Mouse (Mus musculus): ENCODE measurements around the gene Hao2.

Hao2 gene

DNA sequence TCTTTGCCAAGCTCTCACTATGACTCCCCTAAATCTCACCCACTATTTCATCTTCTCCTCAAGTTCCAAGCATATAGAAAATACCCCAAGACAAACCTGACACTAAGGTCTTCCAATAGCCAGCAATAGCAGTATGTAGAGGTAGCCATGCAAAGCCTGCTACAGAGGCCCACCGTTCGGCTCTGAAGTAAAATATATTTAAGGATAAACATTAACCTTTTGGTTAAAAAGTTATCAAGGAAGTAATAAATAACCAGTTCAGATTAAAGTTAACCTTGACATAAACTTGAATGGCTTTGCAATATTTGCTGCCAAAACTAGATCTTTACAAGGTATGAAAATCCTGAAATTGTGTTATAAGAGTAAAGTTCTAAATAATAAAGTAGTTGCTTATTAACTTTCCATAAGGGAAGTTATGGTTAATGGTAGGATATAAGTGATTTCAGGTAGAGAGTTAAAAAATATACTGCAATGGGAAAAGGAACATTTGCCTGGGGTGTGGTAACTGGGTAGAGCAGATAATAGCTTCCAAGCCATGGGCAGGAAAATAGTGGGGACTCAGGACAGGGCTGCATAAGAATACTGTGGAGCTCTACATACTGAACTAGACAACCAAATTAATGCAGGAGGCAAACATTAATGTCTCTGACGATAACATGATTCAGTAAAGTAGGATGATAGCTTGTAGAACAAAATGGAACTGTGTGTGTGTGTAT is at the start of gene Hao2:
Hao2 (minus strand) TSS at position 183 of the 716 bp plus-strand sequence.
- no peak for DNase-seq (ENCODE audit: low spot score)

DNA sequence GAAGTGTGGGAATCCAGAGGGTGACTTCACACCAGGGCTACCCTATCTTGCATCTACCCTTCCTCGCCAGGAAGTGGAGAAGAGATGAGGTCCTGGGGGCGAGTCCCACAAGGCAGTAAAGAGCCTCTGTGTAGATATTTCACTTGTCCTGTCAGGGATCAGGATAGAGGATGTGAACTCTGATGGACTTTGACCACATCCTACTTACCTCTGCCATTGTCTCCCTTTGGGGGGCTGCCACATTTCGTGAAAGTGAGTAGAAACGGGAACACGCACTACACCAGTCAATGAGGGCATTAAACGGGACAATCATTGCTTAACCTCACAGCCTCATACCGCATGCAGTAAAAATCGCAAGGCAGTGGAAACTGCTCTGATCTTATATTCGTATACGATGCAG is 48.6 kb upstream of the Hao2 start:
- DNase-seq (ENCODE audit: low spot score): no peak

DNA sequence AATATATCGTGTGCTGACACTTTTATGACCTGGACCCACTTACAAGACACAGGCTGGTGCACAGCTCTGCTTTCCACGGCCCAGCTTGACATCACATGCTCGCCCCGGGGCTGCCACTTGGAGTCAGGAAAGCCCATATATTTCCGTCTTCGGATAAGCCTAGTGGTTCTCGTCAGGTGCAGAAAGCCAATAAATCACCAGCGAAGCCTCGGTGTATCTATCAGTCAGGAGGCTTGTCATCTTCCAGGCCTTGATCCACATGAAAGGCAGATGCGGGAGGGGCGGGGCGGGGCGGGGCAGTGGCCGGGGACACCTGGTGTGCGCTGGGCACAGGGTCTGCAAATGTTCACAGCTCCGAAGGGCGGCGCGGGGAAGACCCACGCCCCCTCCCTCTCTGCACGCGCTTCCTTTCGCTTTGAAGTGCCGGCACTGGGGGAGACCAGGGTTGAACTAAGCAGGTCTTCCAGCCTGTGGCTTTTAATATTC is 48.1 kb upstream of the Hao2 start:
- no peak for DNase-seq (ENCODE audit: low spot score)

DNA sequence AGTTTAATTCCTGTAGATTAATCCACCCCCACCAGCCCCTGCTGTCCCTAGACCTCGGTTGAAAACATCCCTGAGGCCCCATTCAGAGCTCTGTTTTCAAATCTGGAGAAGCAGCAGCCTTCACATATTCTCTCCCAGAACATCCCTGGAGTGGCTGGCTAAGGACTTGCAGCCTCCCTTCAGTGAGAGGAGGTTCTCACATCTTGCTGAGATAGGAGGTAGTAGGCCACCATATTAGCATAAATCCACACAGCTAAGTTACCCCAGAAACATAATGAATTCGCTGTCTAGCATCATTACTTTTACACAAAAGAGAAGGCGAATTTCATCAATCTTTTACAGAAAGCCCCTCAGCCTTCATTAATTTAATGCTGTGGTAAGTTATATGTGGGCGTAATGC is 47.2 kb upstream of the Hao2 start:
- DNase-seq (ENCODE audit: low spot score): no peak

DNA sequence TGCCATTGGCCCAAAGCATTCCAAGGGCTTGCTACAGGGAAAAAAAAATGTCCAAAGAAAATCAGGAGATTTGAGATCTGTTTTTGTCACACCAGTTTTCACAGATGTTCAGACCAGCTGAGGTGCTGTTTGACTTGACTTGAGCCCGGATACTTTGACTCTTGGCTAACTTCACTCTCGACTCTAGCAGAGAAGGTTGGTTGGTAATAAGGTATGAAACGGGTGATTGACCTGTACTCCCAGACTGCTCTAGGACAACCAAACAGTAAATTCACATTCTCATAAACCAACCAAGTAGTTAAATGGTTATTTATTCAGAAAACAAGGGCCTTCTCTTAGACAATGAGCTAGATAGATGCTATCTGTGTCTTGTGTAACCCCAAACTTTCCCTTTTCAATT is 43.4 kb upstream of the Hao2 start:
- no peak for DNase-seq (ENCODE audit: low spot score)

DNA sequence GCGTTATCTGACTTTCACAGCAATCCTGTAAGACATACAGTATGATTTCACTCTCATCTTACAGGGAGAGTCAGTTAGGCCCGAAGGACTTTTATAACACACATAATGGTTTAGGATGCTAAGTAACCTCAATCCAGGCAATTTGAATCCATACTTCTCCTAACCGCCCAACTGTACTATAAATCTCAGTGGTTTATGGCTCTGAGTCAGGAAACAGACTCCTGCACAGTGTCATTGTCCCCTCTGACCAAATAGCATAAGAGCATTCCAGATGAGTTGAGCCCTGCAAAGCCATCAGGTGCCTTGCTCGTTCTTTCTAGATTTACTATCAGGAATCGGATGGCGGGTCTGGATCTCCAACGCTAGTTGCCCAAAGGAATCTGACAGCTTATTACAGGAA is 41.6 kb upstream of the Hao2 start:
- DNase-seq (ENCODE audit: low spot score): no peak

DNA sequence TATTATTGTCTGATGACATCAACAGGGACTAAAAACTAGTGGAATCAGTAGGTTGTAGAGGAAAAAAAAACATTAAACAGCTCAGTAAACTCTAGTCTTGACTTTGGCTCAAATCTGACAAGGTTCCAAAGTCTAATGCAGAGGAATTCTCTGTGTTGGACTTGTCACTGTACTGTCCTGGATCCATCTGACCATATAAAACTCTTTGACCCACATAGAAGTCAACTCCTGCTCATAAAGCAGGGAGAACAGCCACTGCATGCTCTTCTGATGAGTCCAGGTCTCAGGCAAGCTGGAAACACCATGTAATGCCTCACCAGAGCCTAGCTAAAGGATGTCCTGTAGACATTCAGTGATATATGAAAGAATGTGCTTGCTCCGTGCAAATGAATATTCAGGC is 41.0 kb upstream of the Hao2 start:
- no peak for DNase-seq (ENCODE audit: low spot score)

DNA sequence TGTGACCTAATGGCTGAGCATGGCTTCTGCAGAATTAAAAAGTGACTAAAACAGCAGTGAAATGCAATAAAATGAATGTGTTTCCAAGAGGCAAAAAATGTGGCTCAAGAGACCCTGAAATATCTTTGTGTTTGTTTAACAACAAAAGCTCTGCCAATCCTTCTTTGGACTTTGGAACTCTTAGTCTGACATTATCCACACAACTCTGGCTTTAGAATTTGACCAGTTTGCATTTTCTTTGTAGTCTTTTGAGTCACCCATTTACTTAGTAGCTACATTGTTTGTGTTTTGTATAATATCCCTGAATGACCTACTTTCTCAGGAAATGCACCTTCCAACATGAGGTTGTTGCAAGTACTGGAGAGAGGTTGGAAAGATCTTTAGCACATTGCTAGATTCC is 39.4 kb upstream of the Hao2 start:
- no peak for DNase-seq (ENCODE audit: low spot score)

DNA sequence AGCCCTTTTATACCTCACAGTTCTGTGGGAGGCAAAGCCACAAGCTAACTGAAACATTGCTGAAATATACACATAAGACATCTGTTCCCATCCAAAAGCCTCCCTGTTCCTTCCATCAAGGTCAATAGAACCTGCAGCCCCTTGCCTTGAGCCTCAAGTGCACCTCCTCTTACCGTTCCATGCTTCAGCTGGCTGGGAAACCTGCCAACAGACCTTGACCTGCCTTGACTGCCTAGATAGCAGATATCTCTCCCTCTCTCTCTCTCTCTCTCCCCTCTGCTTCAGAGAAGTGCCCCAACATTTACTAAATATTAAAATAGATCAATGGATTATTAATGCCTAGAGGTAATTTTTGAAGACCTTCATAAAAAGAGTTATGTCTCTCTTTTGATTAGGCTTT is 38.8 kb upstream of the Hao2 start:
- no peak for DNase-seq (ENCODE audit: low spot score)

DNA sequence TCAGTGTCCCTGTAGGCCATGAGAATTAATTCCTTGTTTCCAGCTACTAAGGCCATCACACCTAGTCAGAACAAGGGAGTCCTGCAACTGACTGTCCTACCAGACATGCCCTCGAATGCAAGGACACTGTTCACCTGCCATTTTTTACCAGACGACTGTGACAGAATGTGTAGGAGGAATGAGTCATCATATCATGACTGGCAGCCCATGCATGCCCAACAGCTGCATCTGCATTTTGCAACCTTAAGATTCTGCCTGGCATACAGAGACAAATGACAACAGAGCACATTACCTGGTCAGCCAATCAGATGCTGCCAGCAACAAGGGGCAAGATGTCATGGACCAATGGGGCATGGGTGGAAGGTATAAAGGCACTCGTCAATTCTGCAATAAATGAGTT is 27.4 kb upstream of the Hao2 start:
- no peak for DNase-seq (ENCODE audit: low spot score)

DNA sequence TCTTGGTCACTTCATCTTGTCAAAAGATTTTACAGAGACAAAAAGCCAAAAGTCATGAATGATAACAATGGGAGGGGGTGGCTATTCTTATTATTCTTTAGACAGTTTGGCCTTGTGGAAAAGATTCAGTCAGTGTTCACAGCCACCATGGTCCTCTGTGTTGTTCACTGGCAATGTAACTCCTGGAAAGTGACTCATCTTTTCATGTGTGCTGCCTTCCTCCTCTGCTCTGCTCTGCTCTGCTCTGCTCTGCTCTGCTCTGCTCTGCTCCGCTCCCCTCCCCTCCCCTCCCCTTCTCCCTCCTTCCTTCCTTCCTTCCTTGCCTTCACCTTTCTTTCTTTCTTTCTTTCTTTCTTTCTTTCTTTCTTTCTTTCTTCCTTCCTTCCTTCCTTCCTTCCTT is 24.2 kb upstream of the Hao2 start:
- DNase-seq (ENCODE audit: low spot score): no peak

DNA sequence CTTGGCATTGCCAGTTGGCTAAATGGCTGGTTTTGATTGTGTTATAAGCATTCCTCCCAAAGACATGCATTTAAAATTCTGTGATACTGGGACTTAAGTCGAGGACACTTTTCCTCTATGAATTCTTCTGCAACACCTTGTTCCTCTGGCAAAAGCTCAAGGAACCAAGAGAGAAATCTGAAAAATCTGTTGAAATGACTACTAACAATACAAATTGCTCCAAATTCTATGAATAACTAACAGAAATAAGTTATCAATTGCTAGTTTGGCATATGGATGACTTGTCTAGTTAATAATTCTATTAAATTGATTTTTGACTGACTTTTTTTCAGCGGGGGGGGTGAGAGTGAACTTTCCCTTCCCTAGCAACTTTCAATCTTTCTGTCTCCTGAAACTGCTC is 23.8 kb upstream of the Hao2 start:
- no peak for DNase-seq (ENCODE audit: low spot score)

DNA sequence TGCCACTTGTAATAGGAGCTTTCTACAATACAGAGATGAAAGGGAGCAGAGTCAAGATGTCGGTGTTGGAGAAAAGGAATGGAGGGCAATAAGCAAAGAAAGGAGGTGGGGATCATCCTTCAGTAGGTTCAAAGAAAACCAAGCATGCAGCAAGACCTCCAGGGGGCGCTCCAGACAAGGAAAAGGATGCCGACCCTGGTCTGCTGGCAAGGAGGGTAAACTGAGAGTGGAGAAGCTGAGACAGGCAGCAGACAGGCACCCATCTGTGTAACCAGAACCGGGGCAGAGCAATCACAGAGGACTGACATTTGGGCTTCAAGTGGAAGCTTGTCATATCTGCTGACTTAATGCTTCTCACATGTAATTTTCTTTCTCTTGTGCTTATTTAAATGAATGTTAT is 22.6 kb upstream of the Hao2 start:
- no peak for DNase-seq (ENCODE audit: low spot score)

DNA sequence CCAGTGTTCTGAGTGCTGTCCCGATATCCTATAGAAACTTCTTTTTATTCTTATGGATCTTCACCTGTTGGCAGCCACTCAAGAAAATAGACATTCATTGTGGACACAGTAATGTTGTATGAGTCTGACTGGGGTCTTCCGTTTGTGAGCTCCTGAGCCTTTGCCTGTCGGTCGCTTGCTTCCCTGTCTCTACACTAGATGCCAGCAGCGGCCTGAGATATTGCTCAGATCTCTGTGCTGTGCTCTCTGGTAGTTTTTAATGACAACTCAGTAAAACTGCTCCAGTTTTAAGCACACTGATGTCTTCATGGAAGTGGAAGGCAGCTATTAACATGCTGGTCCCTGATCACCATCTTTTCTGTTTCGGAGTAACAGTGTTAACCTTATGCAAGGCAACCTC is 20.6 kb upstream of the Hao2 start:
- no peak for DNase-seq (ENCODE audit: low spot score)

DNA sequence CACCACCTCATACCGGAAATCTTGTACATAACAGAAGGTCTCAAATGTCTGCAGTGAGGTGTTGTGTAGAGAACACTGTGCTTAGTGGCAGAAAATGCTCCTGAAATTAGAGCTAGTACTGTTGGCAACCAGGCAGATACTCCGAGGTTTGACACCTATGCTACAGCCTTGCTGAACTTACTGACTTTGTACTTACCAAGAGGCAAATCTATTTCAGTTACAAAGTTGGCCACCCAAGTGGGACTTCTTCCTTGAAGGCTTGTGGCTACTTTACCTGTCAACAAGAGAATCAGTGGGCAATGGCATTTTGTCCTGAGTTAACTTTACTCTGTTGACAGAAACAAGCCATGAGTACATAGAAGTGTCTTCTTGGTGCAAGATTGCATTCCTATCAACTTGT is 4.6 kb upstream of the Hao2 start:
- DNase-seq (ENCODE audit: low spot score): no peak

DNA sequence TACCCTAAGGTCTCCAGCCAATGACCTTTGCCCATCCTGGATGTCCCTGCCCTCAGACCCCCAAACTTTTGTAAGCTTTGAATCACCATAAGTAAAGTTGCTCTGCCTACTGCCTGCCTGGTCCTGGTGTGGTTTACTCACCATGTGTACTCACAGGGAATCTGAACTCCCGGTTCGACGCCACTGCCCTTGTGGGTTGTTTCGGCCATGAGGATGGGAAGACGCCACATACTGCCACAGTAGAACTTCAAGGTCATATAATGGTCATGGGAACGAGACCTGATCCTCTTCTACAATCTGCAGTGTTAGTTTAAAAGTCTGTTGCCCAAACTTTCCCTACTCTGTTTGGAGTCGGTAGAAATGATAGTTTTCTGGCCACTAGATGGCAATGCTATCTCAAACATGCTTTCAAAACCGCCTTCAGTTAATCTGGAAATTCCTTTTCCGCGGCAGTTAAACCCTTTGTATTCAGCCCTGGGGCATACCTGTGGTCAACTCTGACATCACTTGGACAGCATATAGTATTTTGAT is 2.1 kb upstream of the Hao2 start:
- no peak for DNase-seq (ENCODE audit: low spot score)

DNA sequence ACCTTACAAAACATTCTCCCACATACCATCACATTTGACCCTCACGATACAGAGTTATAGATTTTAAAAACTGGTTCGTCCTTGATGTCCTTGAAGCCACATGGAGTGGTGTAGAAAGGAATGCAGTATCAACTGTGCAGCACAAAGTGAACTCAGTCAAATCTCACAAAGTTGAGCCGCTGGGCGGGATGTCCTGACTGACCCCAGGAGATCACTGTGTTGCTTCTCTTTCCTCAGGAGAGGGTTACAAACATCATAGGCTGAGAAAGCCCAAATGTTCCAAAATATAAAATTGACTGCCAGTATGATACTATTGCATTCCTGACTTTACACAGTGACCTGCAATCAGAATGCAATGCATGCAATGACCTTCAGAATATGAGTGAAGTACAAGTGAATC is 2.6 kb downstream of the Hao2 start:
- DNase-seq (ENCODE audit: low spot score): no peak

DNA sequence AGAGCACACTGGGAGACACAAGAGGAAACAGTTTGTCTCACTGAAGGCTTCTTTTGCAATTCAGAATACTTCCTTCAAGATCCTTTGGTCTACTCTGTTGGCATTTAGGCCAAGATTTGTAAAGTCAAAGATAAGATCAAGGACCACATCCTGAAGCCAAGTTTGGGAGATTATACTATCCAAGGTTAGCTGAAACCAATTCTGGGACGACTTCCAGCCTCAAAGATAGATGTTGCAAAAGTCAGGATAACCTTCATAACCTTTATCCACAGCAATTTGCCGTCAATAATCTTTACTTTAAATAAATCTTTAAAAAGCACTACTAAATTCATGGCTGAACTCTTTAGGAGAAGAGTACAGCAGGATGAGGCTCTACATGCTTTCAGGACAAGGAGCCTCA is 4.8 kb downstream of the Hao2 start:
- DNase-seq (ENCODE audit: low spot score): no peak

DNA sequence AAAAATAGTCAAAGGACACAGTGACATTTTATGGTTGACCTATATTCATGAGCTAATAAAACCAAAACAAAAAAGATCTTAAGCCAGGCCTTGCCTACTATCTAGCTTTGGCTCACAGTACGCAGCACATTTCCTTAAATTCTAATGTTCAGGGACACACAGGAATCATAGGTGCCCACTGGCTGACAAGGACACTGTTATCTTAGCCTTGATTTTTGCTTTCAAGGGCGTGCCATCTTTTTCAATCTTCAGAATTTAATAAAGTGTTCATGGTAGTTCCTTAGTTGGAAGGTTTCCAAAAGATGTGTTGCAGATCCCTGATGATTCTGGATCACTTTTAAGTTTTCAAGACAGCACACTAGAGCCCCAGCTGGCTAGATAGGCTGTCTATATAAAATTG is 12.2 kb downstream of the Hao2 start:
- no peak for DNase-seq (ENCODE audit: low spot score)

DNA sequence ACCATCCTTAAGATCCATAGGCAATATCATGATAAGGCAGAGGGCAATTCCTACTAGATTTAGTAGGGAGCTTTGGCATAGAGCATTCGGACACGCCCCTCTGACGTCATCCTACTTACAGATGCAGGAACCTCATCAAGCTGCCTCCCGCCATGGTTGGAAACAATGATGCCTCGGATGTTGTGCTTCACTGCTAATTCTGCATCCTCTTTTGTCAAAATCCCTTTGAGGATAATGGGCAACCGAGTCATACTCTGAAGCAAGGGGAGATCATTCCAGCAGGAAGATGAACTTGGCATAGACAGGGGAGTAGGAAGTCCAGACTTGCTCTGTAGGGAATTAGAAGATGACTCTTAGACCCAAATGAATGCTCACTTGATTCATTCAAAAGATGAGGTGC is 12.8 kb downstream of the Hao2 start:
- DNase-seq (ENCODE audit: low spot score): no peak

DNA sequence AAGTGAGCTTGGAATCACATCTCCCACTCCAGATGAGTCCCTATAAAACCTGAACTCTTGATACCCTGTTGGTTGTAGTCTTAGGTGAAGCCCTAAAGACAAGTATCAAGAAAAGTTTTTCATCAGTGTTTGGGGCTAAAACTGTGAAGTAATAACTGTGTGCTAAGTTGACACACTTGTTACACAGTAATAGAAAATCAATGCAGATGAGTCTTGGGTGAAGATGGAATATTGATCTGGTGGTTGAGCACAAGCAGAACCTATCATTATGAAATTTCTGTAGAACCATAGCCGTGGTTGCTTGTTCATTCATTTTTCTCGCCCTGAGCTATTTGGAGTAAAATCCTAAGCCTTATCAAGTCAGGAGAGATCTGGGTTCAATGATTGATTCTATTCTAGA is 24.8 kb downstream of the Hao2 start:
- no peak for DNase-seq (ENCODE audit: low spot score)

DNA sequence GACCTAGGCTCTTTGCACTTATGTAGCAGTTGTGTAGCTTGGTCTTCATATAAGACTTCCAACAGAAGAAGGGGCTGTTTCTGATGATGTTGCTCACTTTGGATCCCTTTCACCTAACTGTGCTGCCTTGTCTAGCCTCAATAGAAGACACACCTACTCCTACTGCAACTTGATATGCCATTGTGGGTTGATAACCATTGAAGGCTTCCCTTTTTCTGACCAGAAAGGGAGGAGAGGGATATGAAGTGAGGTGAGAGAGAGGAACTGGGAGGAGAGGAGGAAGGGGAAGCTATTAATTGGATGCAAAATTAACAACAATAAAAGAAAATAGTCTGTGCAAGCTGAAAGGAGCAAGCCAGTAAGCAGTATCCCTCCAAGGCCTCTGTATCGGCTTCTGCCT is 30.2 kb downstream of the Hao2 start:
- no peak for DNase-seq (ENCODE audit: low spot score)

DNA sequence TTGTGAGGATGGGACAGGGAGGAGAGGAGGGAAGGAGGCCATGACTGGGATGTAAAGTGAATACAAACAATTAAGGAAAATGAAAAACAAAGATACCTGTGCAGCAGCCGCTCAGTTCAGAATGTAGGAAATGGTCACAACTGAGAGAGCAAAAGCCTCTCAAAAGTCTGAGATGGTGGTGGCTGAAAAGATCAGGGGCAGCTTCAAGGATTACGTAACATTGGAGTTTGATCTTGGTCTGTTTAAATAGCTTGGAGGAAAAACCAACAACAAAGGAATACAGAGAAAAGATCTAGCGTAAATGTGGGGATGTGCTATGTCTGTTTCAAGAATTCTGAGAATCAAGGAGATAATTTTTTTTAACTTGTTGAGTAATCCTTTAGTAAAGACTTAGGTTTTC is 33.5 kb downstream of the Hao2 start, which contains the start of gene Hsd3b1:
Hsd3b1 (minus strand) TSS at position 219 of the 400 bp plus-strand sequence.
- no peak for DNase-seq (ENCODE audit: low spot score)

DNA sequence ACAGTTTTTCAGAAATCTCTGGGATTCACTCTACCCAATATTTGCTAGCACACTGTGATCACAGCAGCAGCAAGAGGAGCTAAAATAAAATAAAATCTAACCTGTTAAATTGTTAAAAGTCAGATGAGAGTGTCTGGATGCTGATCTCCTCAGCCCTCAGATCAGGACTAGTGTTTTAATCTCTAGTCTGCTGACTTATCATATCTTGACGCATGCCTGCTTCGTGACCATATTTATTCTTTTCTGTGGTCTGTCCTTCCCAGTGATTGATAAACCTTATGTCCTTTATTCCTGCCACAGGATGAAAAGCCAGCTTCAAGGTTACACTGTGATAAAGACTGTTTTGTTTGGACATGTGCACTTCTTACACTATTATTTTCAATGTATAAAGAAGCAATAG is 35.0 kb downstream of the Hao2 start:
- DNase-seq (ENCODE audit: low spot score): no peak

Measured in MN1 (cell line).